In genomic region chr6:48568036-48568984, GRCm38 (mm10) we compare ENCODE assay signal across 9 mouse cellular contexts. TPM values are rescaled to one million over a fixed set of nuclear protein-coding genes. Genes with fewer than 3 reads are reported as not detected.
DNase-seq lines count a peak whose midpoint lies in the region; ATAC-seq lines count a peak whose summit lies in the region.
"Had no signal": no experiment of that assay in that cellular context is flagged by ENCODE, and none has a peak within 500 bp of the region (broad histone marks: within the 10 kb centered on the region; RNA-seq: fewer than 3 reads in every experiment).

No protein-coding gene starts in this region.

- H3K36me3 ChIP-seq in intestine, embryonic 16.5 days (ENCODE audit: control insufficient read depth, insufficient read depth, low read length): no peaks in the 10 kb centered on the region; the same call in 1 of the 2 replicates
- H3K36me3 ChIP-seq: liver, embryonic 13.5 days had no signal

- no peak for DNase-seq in frontal cortex, postnatal 14 days (ENCODE audit: low spot score in 2 of 2)
- DNase-seq in adrenal gland, postnatal 14 days: peak; percentile 71
- DNase-seq in gastrocnemius, postnatal 36 days: peak; percentile 51 to 54
- peak; percentile 55 for DNase-seq in lung, postnatal 36 days
- DNase-seq in spleen, postnatal 4 days (ENCODE audit: low spot score in 2 of 2): no peak
- no peak for DNase-seq in layer of hippocampus, adult 9-10 months (ENCODE audit: low spot score)
- DNase-seq: liver, embryonic 13.5 days had no signal

- no peaks in the 10 kb centered on the region for H3K27me3 ChIP-seq in intestine, embryonic 16.5 days (replicated peaks; ENCODE audit: control insufficient read depth, insufficient read depth, low read length)
- H3K27me3 ChIP-seq: liver, embryonic 13.5 days had no signal

- H3K9me3 ChIP-seq in intestine, embryonic 16.5 days (ENCODE audit: control insufficient read depth, low read length): no peaks in the 10 kb centered on the region
- H3K9me3 ChIP-seq: liver, embryonic 13.5 days had no signal

- H3K4me2 ChIP-seq in intestine, embryonic 16.5 days (ENCODE audit: low read depth, low read length): no peak overlapping the region
- H3K4me2 ChIP-seq: liver, embryonic 13.5 days had no signal

- H3K9ac ChIP-seq in intestine, embryonic 16.5 days (ENCODE audit: low read depth, low read length): no peak overlapping the region
- H3K9ac ChIP-seq: liver, embryonic 13.5 days had no signal

- intact Hi-C loops in gastrocnemius, postnatal 36 days (cut with DNase I): no loop called here

- WGBS in intestine, embryonic 16.5 days: 65% methylated on average over 21 of the region's 21 CpGs

- H3K4me1 ChIP-seq in intestine, embryonic 16.5 days (ENCODE audit: control insufficient read depth, insufficient read depth, low read length): peaks cover 20% of the 10 kb centered on the region

- H3K4me3 ChIP-seq in intestine, embryonic 16.5 days (ENCODE audit: low read length): no peak overlapping the region
- H3K4me3 ChIP-seq: liver, embryonic 13.5 days had no signal

- H3K27ac ChIP-seq in intestine, embryonic 16.5 days (ENCODE audit: low read length): peak overlapping the region; percentile 60; the same call in 1 of the 2 replicates
- H3K27ac ChIP-seq: liver, embryonic 13.5 days had no signal

- ATAC-seq in frontal cortex, adult (ENCODE audit: low TSS enrichment): peak; percentile 68
- ATAC-seq in intestine, embryonic 16.5 days: peak; percentile 36; the same call in 1 of the 2 replicates

RNA-seq across cellular contexts. Expression of gene Rarres2, which starts 4.3 kb away (rescaled TPM):
- total RNA-seq in adrenal gland, postnatal 14 days (2021): 74.2 and 241 TPM in 2 replicates
- total RNA-seq in gastrocnemius, postnatal 36 days (2021): 10 to 100 TPM; 15.5 to 19.0 TPM
- 105 and 109 TPM in 2 replicates for polyA plus RNA-seq in intestine, embryonic 16.5 days (2015; fragmentation: Nextera tagmentation; extraction: Ambion mirVana)

RNA-seq across cellular contexts. Expression of gene Lrrc61, which starts 13.7 kb away (rescaled TPM):
- total RNA-seq in adrenal gland, postnatal 14 days (2021): 26.1 and 28.7 TPM in 2 replicates
- 10 to 100 TPM; 13.9 to 17.1 TPM for total RNA-seq in gastrocnemius, postnatal 36 days (2021)
- polyA plus RNA-seq in intestine, embryonic 16.5 days (2015; fragmentation: Nextera tagmentation; extraction: Ambion mirVana): 10.4 and 12.5 TPM in 2 replicates

RNA-seq across cellular contexts. Expression of gene Gm45021, which starts 21.1 kb away (rescaled TPM):
- not detected in 2 replicates for total RNA-seq in adrenal gland, postnatal 14 days (2021)
- total RNA-seq in gastrocnemius, postnatal 36 days (2021): not detected
- not detected in 2 replicates for polyA plus RNA-seq in intestine, embryonic 16.5 days (2015; fragmentation: Nextera tagmentation; extraction: Ambion mirVana)
- polyA plus RNA-seq: liver, embryonic 13.5 days had no signal

RNA-seq across cellular contexts. Expression of gene Repin1, which starts 25.4 kb away (rescaled TPM):
- 42.8 TPM in 2 replicates for total RNA-seq in adrenal gland, postnatal 14 days (2021)
- 10 to 100 TPM; 19.4 to 29.3 TPM for total RNA-seq in gastrocnemius, postnatal 36 days (2021)
- 22.1 and 22.4 TPM in 2 replicates for polyA plus RNA-seq in intestine, embryonic 16.5 days (2015; fragmentation: Nextera tagmentation; extraction: Ambion mirVana)

RNA-seq across cellular contexts. Expression of gene Gm44965, which starts 25.4 kb away (rescaled TPM):
- not detected in 2 replicates for total RNA-seq in adrenal gland, postnatal 14 days (2021)
- total RNA-seq in gastrocnemius, postnatal 36 days (2021): 1 to 10 TPM in 1 of 2 experiments, not detected in 1; 2.1 TPM
- polyA plus RNA-seq in intestine, embryonic 16.5 days (2015; fragmentation: Nextera tagmentation; extraction: Ambion mirVana): not detected in 2 replicates
- polyA plus RNA-seq: liver, embryonic 13.5 days had no signal

Comparison
In these comparisons a context has a peak if more than half of its experiments do, and no peak if none do; other contexts are left out.
1. DNase-seq: peak in adrenal gland, postnatal 14 days (single experiment), gastrocnemius, postnatal 36 days (2 of 2) and lung, postnatal 36 days (single experiment); none in frontal cortex, postnatal 14 days (0 of 2), spleen, postnatal 4 days (0 of 2) and layer of hippocampus, adult 9-10 months (single experiment).